Mouse (Mus musculus) splenic B cell, adult 2 months (primary cell): Measurements from ENCODE around the gene Ncoa6.
A peak's percentile ranks its signal among the peaks of the same experiment; 100 is the strongest.

Experiments
- DNase-seq: peaks from one replicate; pipeline ENCODE4 v3.0.0-alpha.2; 2011; ENCODE audit warnings: low read depth, low spot score
- H3K27me3 ChIP-seq: 2 replicates; pipeline ENCODE4 v1.6.1; 2012; ENCODE audit warnings: mild to moderate bottlenecking, low read length, moderate library complexity, mixed read lengths; ENCODE audit not compliant: control insufficient read depth, poor library complexity, insufficient read depth, severe bottlenecking
- H3K36me3 ChIP-seq: 2 replicates; pipeline ENCODE4 v1.6.1; 2012; ENCODE audit warnings: mild to moderate bottlenecking, low read length, moderate library complexity, mixed read lengths; ENCODE audit not compliant: control insufficient read depth, poor library complexity, insufficient read depth, severe bottlenecking

The Ncoa6 gene

GRCm38 (mm10) chr2:155367635-155368284, 105.9 kb downstream of the Ncoa6 start:
- Histone ChIP-seq H3K36me3 (no peaks in the 10 kb centered on the region), H3K27me3 (no peaks in the 10 kb centered on the region)
- DNase-seq = no peak

DNA sequence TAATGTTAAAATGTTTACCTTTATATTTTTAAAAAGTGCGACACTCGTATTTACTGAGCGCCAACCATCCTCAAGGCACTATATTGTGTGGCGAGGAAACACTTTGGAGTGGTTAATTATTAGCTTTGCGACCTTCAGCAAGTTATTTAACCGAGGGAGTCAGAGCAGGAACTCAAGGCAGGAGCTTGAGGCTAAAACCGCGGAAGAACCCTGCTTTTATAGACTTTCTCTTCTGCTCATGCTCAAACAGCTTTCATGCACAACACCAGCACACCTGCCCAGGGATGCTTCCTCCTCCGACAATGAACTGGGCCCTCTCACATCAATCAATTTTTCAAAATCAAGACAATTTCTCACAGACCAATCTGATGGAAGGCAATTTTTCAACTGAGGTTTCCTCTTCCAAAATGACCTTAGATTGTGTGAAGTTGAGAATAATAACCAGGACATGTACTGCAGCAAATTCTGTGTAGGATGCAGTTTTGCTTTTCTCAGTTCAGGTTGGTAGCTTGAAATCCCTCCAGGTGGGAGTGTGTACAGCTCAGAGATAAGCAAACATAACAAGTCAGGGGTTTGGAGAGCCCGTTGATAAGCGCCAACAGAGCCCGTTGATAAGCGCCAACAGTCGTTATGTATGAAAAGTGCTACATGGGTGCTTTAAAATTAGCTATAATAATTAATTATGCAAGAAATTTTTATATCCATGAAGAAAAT, 115.9 kb downstream of the Ncoa6 start:
- peak; percentile 23 for DNase-seq
- no peaks in the 10 kb centered on the region for H3K36me3 ChIP-seq
- no peaks in the 10 kb centered on the region for H3K27me3 ChIP-seq

DNA sequence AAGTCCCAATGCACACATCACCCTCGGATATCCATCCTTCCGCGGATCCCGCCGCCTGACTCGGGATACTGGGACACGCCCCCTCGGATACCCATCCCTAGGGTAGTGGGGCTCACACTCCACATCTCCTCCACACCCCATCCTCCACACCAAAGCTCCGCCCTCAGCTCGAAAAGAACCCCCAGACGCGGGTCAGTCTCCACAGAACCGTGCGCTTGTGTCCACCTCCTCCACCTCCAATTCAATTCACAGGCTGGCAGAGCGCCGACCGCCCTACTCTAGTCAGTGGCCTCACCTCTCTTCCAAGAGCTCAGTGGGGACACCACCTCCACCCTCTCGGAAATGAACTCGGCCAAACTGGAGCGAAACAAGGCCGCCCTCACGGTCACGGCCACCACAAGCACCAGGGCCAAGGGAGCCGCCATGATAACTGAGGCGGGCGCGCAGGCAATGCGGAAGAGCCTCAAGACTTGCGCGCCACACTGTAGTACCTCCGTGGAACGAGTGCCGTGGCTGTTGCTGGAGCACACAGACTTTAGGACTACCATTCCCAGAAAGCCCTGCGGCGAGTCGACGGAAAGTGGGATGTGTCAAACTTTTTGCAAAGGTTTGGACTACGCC, 116.6 kb downstream of the Ncoa6 start, which contains the start of gene Pigu:
TSS of gene Pigu (minus strand) at position 460 of the 621 bp plus-strand sequence.
- H3K36me3 ChIP-seq = no peaks in the 10 kb centered on the region
- peak; percentile 95 for DNase-seq

GRCm38 (mm10) chr2:155354402-155354801, 119.3 kb downstream of the Ncoa6 start:
- DNase-seq = no peak
- H3K27me3 ChIP-seq = no peaks in the 10 kb centered on the region

More for the DNA sequence above, 116.6 kb downstream of the Ncoa6 start, which contains the start of gene Pigu:
- no peaks in the 10 kb centered on the region for H3K27me3 ChIP-seq

DNA sequence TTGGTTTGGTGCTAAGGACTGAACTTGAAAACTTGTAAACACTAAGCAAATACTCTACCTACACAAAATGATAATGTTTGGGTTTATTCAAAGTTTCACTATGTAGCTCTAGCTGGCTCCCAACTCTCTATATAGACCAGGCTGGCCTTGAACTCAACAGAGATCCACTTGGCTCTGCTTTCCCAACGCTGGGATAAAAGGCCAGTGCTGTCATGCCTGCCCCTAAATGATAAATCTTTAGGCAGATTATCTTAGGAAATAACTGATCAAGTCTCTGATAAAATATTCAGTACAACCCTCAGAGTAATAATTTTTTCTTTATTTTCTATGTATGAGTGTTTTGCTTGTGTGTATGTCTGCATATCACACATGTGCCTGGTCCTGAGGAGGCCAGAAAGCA, 127.0 kb downstream of the Ncoa6 start:
- DNase-seq = no peak

More at GRCm38 (mm10) chr2:155354402-155354801, 119.3 kb downstream of the Ncoa6 start:
- no peaks in the 10 kb centered on the region for H3K36me3 ChIP-seq

More for the DNA sequence above, 127.0 kb downstream of the Ncoa6 start:
- no peaks in the 10 kb centered on the region for H3K27me3 ChIP-seq
- H3K36me3 ChIP-seq = peaks cover 2% of the 10 kb centered on the region; the same call in 1 of the 2 replicates
